Mouse (Mus musculus) liver, postnatal 0 days (tissue): ENCODE data around the gene Vps13a.

Experiments
- CTCF ChIP-seq: sonication (generic); IDR thresholded peaks from 2 replicates; pipeline ENCODE4 v1.5.1; 2016; ENCODE audit warnings: antibody characterized with exemption, low read depth
- EP300 ChIP-seq: IDR thresholded peaks from 2 replicates; pipeline ENCODE4 v1.6.1; 2016; ENCODE audit warnings: antibody characterized with exemption, low read depth, mild to moderate bottlenecking

DNA sequence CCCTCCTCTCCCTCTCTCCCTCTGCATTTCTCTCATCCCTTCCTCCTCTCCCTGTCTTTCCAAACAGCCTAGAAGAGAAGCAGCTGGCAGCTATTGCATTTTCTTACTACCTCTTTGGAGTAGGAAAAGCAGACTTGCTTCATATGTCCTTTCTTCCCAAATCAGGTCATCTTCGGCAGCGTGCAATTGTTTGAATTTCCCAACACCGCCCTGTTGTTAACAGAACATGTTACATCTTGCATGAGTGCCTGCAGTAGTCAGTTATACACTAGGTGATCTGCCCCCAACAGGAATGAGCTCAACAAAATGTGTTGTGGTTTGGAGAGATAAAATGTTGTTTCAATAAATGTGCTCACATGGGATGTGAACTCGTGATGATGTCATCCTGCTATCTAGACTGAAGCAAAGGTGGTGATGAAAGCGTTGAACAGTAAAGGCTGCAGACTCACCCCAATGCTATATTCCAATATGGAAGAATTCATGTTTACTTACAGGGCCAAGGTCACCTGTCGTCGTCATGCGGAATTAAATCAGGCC is 31.4 kb upstream of the Vps13a start:
- no peak for TF ChIP-seq CTCF
- TF ChIP-seq EP300 = peak; percentile 28; the same call in 1 of the 2 replicates
